Mouse (Mus musculus) brain, adult 10 weeks (tissue): ENCODE data around the gene Gm26992. TPM values are rescaled to one million over a fixed set of nuclear protein-coding genes. Genes with fewer than 3 reads are reported as not detected.

ENCODE experiments used
- polyA plus RNA-seq: library from polyadenylated mRNA; stranded (reverse); fragments of 350-450 nt; fragmentation: Illumina TruSeq; extraction: RNeasy Lipid Tissue Mini Kit (QIAGEN cat#74804); gene quantifications from one replicate; pipeline ENCODE4 v1.2.3, GENCODE M21; 2015; ENCODE audit warnings: low read depth, low replicate concordance

The Gm26992 gene
- not detected for polyA plus RNA-seq

GRCm38 (mm10) chrX:103421710-103422109 is at the start of gene Gm26992:
TSS of gene Gm26992 (plus strand) at chrX:103422010.

GRCm38 (mm10) chrX:103414167-103414566 is 7.6 kb upstream of the Gm26992 start, which contains the start of gene Tsx:
TSS of gene Tsx (plus strand) at chrX:103414467.

Other genes with a start within 250 kb of the Gm26992 start
- gene Nap1l2, start 235.4 kb upstream of the Gm26992 start, polyA plus RNA-seq: 156 TPM
- gene Cdx4, start 100.6 kb upstream of the Gm26992 start, polyA plus RNA-seq: not detected
- 15.2 TPM for gene Chic1, start 65.5 kb upstream of the Gm26992 start, polyA plus RNA-seq
- not detected for gene Tsx, start 7.5 kb upstream of the Gm26992 start, polyA plus RNA-seq
- not detected for gene Zcchc13, start 208.6 kb downstream of the Gm26992 start, polyA plus RNA-seq